Mouse (Mus musculus): ENCODE measurements around the gene Jag1. TPM values are rescaled to one million over a fixed set of nuclear protein-coding genes. Genes with fewer than 3 reads are reported as not detected.

Jag1 gene
- polyA plus RNA-seq, 1 experiment from 2014 or later = 10.6 TPM

GRCm38 (mm10) chr2:137115241-137116024 lies 1.0 kb downstream of the Jag1 start:
- peaks cover 26% of the 10 kb centered on the region for H3K27me3 ChIP-seq
- under 1% methylated on average over 40 of the region's 40 CpGs for WGBS
- peaks cover 61% of the 10 kb centered on the region for H3K4me1 ChIP-seq
- H3K9ac ChIP-seq = peak overlapping the region; percentile 74
- no peaks in the 10 kb centered on the region for H3K9me3 ChIP-seq (replicated peaks)
- peak overlapping the region; percentile 82 for H3K27ac ChIP-seq
- H3K4me3 ChIP-seq = peak overlapping the region; percentile 65
- no peak for ATAC-seq
- no peaks in the 10 kb centered on the region for H3K36me3 ChIP-seq (ENCODE audit: poor library complexity, severe bottlenecking)
- peak overlapping the region; percentile 87 for H3K4me2 ChIP-seq

GRCm38 (mm10) chr2:137114248-137115096 lies 2.0 kb downstream of the Jag1 start:
- peaks cover 28% of the 10 kb centered on the region for H3K27me3 ChIP-seq
- peaks cover 70% of the 10 kb centered on the region for H3K4me1 ChIP-seq
- peak overlapping the region; percentile 87 for H3K4me2 ChIP-seq
- peak overlapping the region; percentile 74 for H3K9ac ChIP-seq
- under 1% methylated on average over 51 of the region's 51 CpGs for WGBS
- H3K27ac ChIP-seq = peak overlapping the region; percentile 28; the same call in 1 of the 2 replicates
- ATAC-seq = peak; percentile 62
- no peaks in the 10 kb centered on the region for H3K9me3 ChIP-seq (replicated peaks)
- no peaks in the 10 kb centered on the region for H3K36me3 ChIP-seq (ENCODE audit: poor library complexity, severe bottlenecking)
- peak overlapping the region; percentile 65 for H3K4me3 ChIP-seq

- peaks cover 25% of the 10 kb centered on the region for H3K27me3 ChIP-seq
- peak overlapping the region; percentile 65 for H3K4me3 ChIP-seq
- H3K4me1 ChIP-seq = peaks cover 78% of the 10 kb centered on the region
- ATAC-seq = no peak
- H3K9ac ChIP-seq = peak overlapping the region; percentile 74
- H3K4me2 ChIP-seq = peak overlapping the region; percentile 87
- H3K27ac ChIP-seq = 0 out of 2 replicates have a peak overlapping the region, but pooled peaks have one; percentile 28
- 3% methylated on average over 10 of the region's 12 CpGs for WGBS
- no peaks in the 10 kb centered on the region for H3K9me3 ChIP-seq (replicated peaks)
- H3K36me3 ChIP-seq (ENCODE audit: poor library complexity, severe bottlenecking) = no peaks in the 10 kb centered on the region
Observed at GRCm38 (mm10) chr2:137113288-137114061, 3.0 kb downstream of the Jag1 start.

- ATAC-seq = peak; percentile 6; the same call in 1 of the 2 replicates
- 2% methylated on average over 4 of the region's 4 CpGs for WGBS
- H3K4me2 ChIP-seq = peak overlapping the region; percentile 12
Observed at GRCm38 (mm10) chr2:137110214-137110898, 6.1 kb downstream of the Jag1 start.

GRCm38 (mm10) chr2:137109321-137110213 lies 6.9 kb downstream of the Jag1 start:
- Histone ChIP-seq H3K36me3 (ENCODE audit: poor library complexity, severe bottlenecking) (0 out of 2 replicates have a peak, but pooled peaks cover 9% of the 10 kb centered on the region), H3K4me3 (no peak overlapping the region), H3K9ac (no peak overlapping the region), H3K27ac (no peak overlapping the region), H3K27me3 (peaks cover 36% of the 10 kb centered on the region), H3K9me3 (replicated peaks) (no peaks in the 10 kb centered on the region), H3K4me2 (peak overlapping the region; percentile 12), H3K4me1 (peaks cover 75% of the 10 kb centered on the region)
- ATAC-seq = peak; percentile 77
- WGBS = 9% methylated on average over 15 of the region's 15 CpGs

More at GRCm38 (mm10) chr2:137110214-137110898, 6.1 kb downstream of the Jag1 start:
- Histone ChIP-seq H3K36me3 (ENCODE audit: poor library complexity, severe bottlenecking) (0 out of 2 replicates have a peak, but pooled peaks cover 9% of the 10 kb centered on the region), H3K9ac (no peak overlapping the region), H3K4me3 (no peak overlapping the region), H3K27ac (0 out of 2 replicates have a peak overlapping the region, but pooled peaks have one; percentile 31), H3K4me1 (peaks cover 82% of the 10 kb centered on the region), H3K27me3 (peaks cover 36% of the 10 kb centered on the region), H3K9me3 (replicated peaks) (no peaks in the 10 kb centered on the region)

GRCm38 (mm10) chr2:137107946-137108345 lies 8.5 kb downstream of the Jag1 start:
- 48% methylated on average over 8 of the region's 8 CpGs for WGBS
- 0 out of 2 replicates have a peak, but pooled peaks cover 15% of the 10 kb centered on the region for H3K36me3 ChIP-seq (ENCODE audit: poor library complexity, severe bottlenecking)
- peaks cover 36% of the 10 kb centered on the region for H3K27me3 ChIP-seq
- H3K4me3 ChIP-seq = no peak overlapping the region
- H3K9ac ChIP-seq = no peak overlapping the region
- ATAC-seq = no peak
- peaks cover 60% of the 10 kb centered on the region for H3K4me1 ChIP-seq
- no peak overlapping the region for H3K4me2 ChIP-seq
- H3K9me3 ChIP-seq (replicated peaks) = no peaks in the 10 kb centered on the region
- H3K27ac ChIP-seq = no peak overlapping the region

- WGBS = 43% methylated on average over 4 of the region's 4 CpGs
- Histone ChIP-seq H3K27ac (no peak overlapping the region), H3K9ac (no peak overlapping the region), H3K4me2 (no peak overlapping the region), H3K9me3 (replicated peaks) (no peaks in the 10 kb centered on the region), H3K36me3 (ENCODE audit: poor library complexity, severe bottlenecking) (0 out of 2 replicates have a peak, but pooled peaks cover 15% of the 10 kb centered on the region), H3K4me1 (peaks cover 53% of the 10 kb centered on the region), H3K27me3 (peaks cover 36% of the 10 kb centered on the region), H3K4me3 (no peak overlapping the region)
- ATAC-seq = no peak
Observed at GRCm38 (mm10) chr2:137107203-137107602, 9.2 kb downstream of the Jag1 start.

GRCm38 (mm10) chr2:137101074-137101473 lies 15.4 kb downstream of the Jag1 start:
- H3K36me3 ChIP-seq (ENCODE audit: poor library complexity, severe bottlenecking) = peaks cover 18% of the 10 kb centered on the region; the same call in 1 of the 2 replicates
- no peak overlapping the region for H3K9ac ChIP-seq
- no peak overlapping the region for H3K4me2 ChIP-seq
- 38% methylated on average over 5 of the region's 5 CpGs for WGBS
- peaks cover 43% of the 10 kb centered on the region for H3K4me1 ChIP-seq
- peak; percentile 55 for ATAC-seq
- no peak overlapping the region for H3K4me3 ChIP-seq
- H3K27ac ChIP-seq = no peak overlapping the region
- H3K9me3 ChIP-seq (replicated peaks) = no peaks in the 10 kb centered on the region
- H3K27me3 ChIP-seq = peaks cover 14% of the 10 kb centered on the region

- H3K4me3 ChIP-seq = no peak overlapping the region
- H3K27me3 ChIP-seq = peaks cover 10% of the 10 kb centered on the region; the same call in 1 of the 2 replicates
- WGBS = 5% methylated on average over 6 of the region's 6 CpGs
- H3K4me2 ChIP-seq = no peak overlapping the region
- no peak overlapping the region for H3K27ac ChIP-seq
- H3K36me3 ChIP-seq (ENCODE audit: poor library complexity, severe bottlenecking) = peaks cover 21% of the 10 kb centered on the region; the same call in 1 of the 2 replicates
- no peak overlapping the region for H3K9ac ChIP-seq
- H3K4me1 ChIP-seq = peaks cover 47% of the 10 kb centered on the region
- no peak for ATAC-seq
- H3K9me3 ChIP-seq (replicated peaks) = no peaks in the 10 kb centered on the region
Observed at GRCm38 (mm10) chr2:137099211-137099734, 17.2 kb downstream of the Jag1 start.
